Mouse (Mus musculus) left cerebral cortex, postnatal 25 days (tissue): ENCODE measurements at regions not wholly inside any gene's neighbourhood (a gene's known extent, or its start where the extent isn't known, plus 50 kb on each side); places are given as distances from the start of the nearest gene placed in this dataset.
A peak's percentile ranks its signal among the peaks of the same experiment; 100 is the strongest.

Experiments
- DNase-seq, 2 experiments: peaks; one replicate each; pipeline ENCODE4 v3.0.0; 2022; ENCODE audit warnings: low spot score in 2 of 2, mixed read lengths in 1 of 2
- intact Hi-C: fragments of 180-260 bp; cut with DNase I; formaldehyde crosslinking; loops from one replicate; pipeline ENCODE4 v1.15.1; 2025

DNA sequence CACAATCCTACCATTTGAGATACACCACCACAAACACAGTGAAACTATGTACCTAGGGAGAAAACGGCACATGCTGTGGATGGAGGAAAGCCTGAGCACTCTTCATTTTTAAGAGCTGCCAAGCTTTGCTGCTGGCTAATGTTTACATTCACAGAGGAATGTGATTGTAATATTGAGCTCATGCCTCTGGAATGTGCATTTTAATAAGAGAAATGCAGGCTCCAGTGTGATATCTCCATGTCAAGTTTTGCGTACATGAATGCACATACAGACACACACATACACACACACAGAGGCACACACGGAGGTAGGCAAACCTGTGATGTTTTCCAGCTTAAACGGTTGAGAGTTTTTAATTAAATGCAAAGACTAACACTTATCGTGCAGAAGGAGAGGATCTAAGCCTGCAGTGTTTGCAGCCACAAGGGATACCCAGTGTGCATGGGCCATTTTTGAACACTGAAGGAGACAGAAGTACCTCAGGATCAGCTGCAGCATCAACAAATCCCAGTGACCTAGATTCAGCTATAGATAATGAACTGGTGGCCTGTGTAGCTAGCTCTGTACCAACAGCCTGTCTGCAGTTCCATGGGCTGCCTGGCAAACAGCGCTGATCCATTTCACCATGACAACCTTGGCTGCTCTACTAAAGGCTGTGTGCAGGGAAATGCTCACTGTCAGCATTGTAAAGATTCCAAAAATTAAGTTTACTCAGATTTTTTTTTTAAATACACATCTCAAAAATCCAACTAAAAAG is 218.8 kb upstream of the Marcks start:
- DNase-seq = peak; percentile 54 to 67
- intact Hi-C loops = loop anchor here (5.0 kb wide), 1 partner anchor 215 kb away; no protein-coding TSS in a partner anchor

- intact Hi-C loops = no loop called here
- no peak for DNase-seq
These were observed 210.5 kb upstream of the Marcks start for GRCm38 (mm10) chr10:37349261-37349660.

GRCm38 (mm10) chr10:37348416-37348815 is 209.7 kb upstream of the Marcks start:
- intact Hi-C loops = no loop called here
- DNase-seq = peak in 1 of 2 experiments; percentile 39

DNA sequence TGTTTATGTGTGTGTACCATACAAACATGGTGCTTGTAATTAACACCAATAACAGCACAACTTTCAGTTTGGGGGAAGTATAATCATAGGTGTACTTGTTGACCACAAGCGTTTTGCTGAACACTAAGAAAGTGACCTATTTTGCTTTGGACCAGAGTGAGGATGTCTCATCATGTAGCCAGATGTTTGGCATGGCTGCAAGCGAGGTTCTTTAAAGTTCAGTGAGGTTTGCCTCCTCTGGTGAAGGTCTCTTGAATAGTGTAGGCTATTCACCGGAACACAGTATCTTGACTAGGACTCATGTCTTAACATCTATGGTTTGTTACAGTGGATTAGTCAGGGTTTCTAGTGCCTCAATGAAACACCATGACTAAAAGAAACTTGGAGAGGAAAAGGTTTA is 208.9 kb upstream of the Marcks start:
- intact Hi-C loops = no loop called here
- DNase-seq = no peak

DNA sequence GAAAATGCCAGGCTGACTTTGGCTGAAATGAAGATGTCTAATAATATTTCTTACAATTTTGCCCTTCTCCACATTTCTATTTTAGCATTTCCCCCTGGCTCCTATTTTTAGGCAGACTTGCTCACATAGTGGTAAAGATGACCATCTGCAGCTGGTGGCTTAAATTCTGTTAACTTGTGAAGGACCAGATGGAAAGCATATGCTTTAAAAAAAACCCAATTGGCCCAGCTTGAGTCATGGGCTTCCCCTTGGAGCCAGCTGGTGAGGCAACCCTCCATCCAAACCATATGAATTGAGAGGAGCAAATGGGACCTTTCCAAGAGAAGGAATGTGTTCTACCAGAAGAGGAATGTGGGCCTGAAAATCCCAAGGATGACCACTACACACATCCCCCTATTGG is 204.0 kb upstream of the Marcks start:
- DNase-seq = peak; percentile 13 to 66
- intact Hi-C loops = no loop called here

GRCm38 (mm10) chr10:37339658-37340057 is 200.9 kb upstream of the Marcks start:
- intact Hi-C loops = no loop called here
- DNase-seq = no peak

GRCm38 (mm10) chr10:37338073-37338912 is 199.6 kb upstream of the Marcks start:
- DNase-seq = peak in 1 of 2 experiments; percentile 13
- intact Hi-C loops = no loop called here

- intact Hi-C loops = no loop called here
- no peak for DNase-seq
These were observed 198.5 kb upstream of the Marcks start for GRCm38 (mm10) chr10:37337172-37337620.

- intact Hi-C loops = no loop called here
These were observed 196.4 kb upstream of the Marcks start for GRCm38 (mm10) chr10:37335148-37335547.

GRCm38 (mm10) chr10:37326168-37326534 is 187.4 kb upstream of the Marcks start:
- no peak for DNase-seq
- intact Hi-C loops = no loop called here

More at GRCm38 (mm10) chr10:37335148-37335547, 196.4 kb upstream of the Marcks start:
- DNase-seq = no peak

DNA sequence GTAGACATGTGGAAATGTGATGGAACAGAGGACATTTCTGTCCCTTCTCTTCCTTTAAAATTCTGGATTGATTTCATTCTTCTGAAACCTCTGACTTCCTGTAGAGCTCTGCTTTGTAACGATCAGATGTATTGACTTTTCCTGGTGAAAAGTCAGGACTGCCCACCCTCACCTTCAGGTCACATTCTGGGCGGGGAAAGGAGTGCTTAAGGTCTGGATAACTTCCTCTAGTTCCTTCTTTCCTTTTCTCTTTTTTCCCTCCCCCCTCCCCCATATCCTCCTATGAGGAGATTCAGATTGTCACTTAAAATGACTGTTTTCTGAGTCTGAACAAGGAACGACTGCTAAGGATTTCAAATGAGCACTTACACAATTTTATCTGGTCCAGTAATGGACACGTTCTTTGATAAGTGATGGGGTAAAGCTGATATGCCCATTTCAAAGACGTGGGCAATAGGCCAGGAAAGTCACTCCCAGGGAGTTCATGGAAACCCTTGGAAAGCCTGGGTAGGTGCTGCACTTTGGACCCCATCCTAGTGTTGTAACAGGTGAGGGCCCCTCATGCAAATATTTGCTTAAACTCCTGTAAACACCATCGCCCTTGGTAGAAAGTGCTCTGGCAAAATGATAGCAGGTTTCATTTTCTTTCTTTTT is 186.9 kb upstream of the Marcks start:
- intact Hi-C loops = no loop called here

GRCm38 (mm10) chr10:37323689-37324088 is 185.0 kb upstream of the Marcks start:
- intact Hi-C loops = no loop called here

More for the DNA sequence above, 186.9 kb upstream of the Marcks start:
- no peak for DNase-seq

DNA sequence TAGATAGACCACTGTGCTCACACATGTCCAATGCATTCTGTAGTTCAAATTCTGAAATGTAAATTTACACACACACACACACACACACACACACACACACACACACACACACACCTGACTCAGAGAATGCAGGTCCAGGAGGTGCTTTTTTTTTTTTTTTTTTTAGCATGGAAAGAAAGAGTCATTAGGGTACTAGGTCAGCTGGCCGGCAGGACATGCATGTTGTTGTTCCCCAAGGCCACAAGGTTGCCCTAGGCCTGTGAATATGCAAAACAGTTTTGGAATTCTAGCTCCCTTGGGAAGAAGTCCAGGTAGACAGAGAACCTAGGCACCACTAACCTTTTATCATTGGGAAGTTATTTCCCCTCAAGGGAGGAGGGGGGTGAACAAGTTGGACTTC is 184.1 kb upstream of the Marcks start:
- intact Hi-C loops = no loop called here
- no peak for DNase-seq

More at GRCm38 (mm10) chr10:37323689-37324088, 185.0 kb upstream of the Marcks start:
- DNase-seq = no peak

GRCm38 (mm10) chr10:37322310-37322709 is 183.6 kb upstream of the Marcks start:
- intact Hi-C loops = no loop called here

DNA sequence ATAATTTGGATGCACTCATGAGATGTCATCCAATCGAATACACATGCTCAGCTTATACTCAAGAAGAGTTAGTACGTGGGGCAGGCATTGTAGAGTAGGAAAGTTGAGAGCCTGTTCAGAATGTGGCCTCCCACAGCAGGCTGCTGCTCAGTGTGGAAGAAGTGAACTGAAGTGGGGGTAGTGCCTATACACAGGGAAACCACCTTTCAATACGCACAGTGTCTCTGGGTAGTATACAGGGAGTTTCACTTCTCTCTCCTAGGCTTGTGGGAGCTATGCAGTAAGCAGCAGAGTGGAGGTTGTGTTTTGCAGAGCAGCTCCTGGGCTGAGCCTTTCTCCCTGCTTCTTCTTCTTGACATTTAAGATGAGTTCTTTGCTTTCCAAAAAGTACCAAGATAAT is 182.5 kb upstream of the Marcks start:
- peak in 1 of 2 experiments; percentile 30 for DNase-seq
- intact Hi-C loops = no loop called here

More at GRCm38 (mm10) chr10:37322310-37322709, 183.6 kb upstream of the Marcks start:
- DNase-seq = no peak

- DNase-seq = no peak
- intact Hi-C loops = no loop called here
These were observed 181.2 kb upstream of the Marcks start for GRCm38 (mm10) chr10:37319746-37320430.

DNA sequence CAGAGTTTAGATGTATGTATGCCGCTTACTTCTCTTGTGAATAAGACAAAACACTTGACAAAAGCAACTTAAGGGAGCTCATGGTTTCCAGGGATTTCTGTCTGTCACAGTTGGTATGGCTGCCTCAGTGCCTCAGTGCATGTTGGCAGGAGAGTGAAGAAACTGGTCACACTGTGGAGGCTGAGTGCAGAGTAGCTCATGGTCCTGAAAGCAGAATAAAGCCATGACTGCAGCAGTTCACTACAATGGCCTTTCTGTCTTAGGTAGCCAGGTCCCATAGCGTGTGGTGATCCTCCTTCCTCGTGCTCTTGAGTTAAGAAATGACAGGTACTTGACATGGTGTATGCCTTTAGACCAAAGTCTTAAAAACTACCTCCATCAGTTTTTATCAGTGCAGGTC is 178.0 kb upstream of the Marcks start:
- intact Hi-C loops = no loop called here

DNA sequence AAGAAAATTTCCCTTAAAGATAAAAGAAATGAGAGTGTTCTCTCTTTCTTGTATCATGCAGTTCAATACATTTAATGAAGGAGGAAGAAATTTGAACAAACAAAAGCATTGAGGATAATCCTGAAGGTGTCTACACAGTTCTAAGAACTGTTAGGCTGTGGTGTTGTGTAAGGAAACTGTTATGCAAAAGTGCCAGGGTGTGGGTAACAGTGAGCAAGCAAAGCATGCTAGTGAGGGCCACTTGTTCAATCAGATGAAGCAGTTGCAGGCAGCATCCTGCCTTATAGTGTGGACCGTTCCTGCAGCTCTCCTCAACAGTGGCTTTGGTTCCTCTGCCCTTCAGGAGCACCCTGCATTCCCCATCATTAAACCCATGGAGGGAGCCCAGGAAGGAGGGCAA is 177.1 kb upstream of the Marcks start:
- no peak for DNase-seq
- intact Hi-C loops = no loop called here

More for the DNA sequence above, 178.0 kb upstream of the Marcks start:
- no peak for DNase-seq

DNA sequence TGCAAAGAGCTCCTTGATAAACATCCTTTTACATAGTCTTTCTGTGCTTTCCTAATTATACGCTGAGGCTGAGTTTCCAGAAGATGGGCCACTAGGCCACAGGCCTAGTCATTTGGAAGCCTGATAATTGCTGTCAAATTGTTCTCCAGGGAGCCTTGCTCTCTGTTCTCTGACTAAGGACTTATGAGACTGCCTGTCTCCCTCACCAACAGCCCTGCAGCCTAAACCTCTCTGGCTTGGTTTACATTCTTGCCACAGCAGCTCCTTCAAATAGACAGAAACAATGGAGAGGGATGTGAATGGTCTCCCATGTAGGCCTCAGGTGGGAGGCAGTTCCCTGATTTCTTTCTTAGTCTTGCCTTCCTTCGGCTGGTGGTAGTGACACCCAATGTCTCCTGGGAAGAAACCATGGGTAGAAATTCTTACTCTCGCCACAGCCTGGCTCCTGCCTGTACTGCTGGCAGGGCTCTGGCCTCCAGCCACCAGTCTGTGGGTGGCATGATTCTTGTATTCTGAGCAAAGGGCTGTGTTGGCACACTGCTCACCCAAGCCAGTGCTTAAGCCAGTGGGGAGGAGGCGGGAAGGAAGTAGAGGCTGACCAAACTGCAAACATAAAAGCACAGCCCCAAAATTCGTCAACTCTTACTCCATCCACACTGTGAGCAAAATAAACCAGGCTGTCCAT is 176.2 kb upstream of the Marcks start:
- DNase-seq = peak; percentile 36 to 81
- intact Hi-C loops = no loop called here
